11 mouse cellular contexts compared by ENCODE assay signal in genomic region chr8:114115076-114115475, GRCm38 (mm10).
"Had no signal": no experiment of that assay in that cellular context is flagged by ENCODE, and none has a peak within 500 bp of the region (broad histone marks: within the 10 kb centered on the region; RNA-seq: fewer than 3 reads in every experiment).

No protein-coding gene starts in this region.

- H3K27ac ChIP-seq: limb, embryonic 13.5 days; liver, embryonic 14.5 days; stomach, postnatal 0 days had no signal

- ATAC-seq: midbrain, embryonic 16.5 days had no signal

- H3K27me3 ChIP-seq: limb, embryonic 13.5 days had no signal

- H3K9me3 ChIP-seq: limb, embryonic 13.5 days had no signal

- H3K9ac ChIP-seq: limb, embryonic 13.5 days; liver, embryonic 14.5 days had no signal

- DNase-seq: kidney, adult 2 months; kidney, postnatal 10 days; left cerebral cortex, postnatal 4 days; lung, adult 18-20 months; right cerebral cortex, adult 18-20 months; right cerebral cortex, postnatal 25 days; thymus, postnatal 4 days had no signal

- H3K4me2 ChIP-seq: limb, embryonic 13.5 days had no signal

- H3K4me3 ChIP-seq: limb, embryonic 13.5 days had no signal

- H3K36me3 ChIP-seq: limb, embryonic 13.5 days had no signal
